Mouse (Mus musculus) bone marrow, adult 2 months (tissue): ENCODE measurements around the gene Odf3l1.

Experiments
- CTCF ChIP-seq: fragments of 200-500 bp; IDR thresholded peaks from 2 replicates; pipeline ENCODE4 v1.5.1; 2011; ENCODE audit warnings: low read length, control low read depth; ENCODE audit not compliant: control insufficient read depth, insufficient read depth
- POLR2A ChIP-seq: fragments of 200-500 bp; IDR thresholded peaks from 2 replicates; pipeline ENCODE4 v1.6.1; 2011; ENCODE audit warnings: low read depth, mild to moderate bottlenecking, control low read depth, low read length, borderline replicate concordance; ENCODE audit not compliant: control insufficient read depth

DNA sequence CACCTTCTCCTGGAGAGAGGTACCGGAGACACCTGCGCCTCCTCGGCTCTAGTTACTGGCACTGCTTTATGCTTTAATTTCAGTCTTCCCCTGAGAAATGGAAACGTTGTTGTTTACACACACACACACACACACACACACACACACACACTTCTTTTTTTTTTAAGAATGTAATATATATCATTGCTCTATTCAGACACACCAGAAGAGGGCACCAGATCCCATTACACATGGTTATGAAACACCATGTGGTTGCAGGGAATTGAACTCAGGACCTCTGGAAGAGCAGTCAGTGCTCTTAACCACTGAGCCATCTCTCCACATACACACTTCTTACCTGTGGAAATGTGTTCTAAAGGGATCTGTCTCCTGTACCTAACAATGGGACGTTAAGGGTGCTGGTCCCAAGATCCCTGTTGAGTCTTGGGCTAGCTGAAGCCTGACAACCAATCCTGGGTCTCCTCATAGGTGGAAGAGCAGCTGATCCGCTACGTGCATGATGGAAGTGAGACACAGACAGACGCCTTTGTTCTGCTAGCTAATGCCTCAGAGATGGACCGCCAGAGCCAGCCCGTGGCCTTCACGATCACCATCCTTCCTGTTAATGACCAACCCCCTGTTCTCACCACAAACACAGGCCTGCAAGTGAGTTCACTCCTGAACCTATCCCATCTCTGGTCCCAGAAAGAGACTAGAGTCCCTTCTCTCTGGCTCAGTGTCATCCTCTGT lies 26.2 kb upstream of the Odf3l1 start:
- TF ChIP-seq POLR2A (no peak), CTCF (no peak)
